Mouse (Mus musculus) liver, embryonic 14.5 days (tissue): ENCODE measurements around the gene Gnptab. TPM values are rescaled to one million over a fixed set of nuclear protein-coding genes. Genes with fewer than 3 reads are reported as not detected.

Experiments used
- ATAC-seq: fragments of 200-750 bp; cut with Nextera tagmentation; 2 replicates; pipeline ENCODE4 v1.8.0; 2017; ENCODE audit warnings: moderate number of reproducible peaks, mild to moderate bottlenecking, moderate library complexity; ENCODE audit not compliant: insufficient read depth
- DNase-seq, 3 experiments: peaks; one replicate each; pipeline ENCODE4 v3.0.0-alpha.2; 2012 to 2013; ENCODE audit warnings: low read depth in 3 of 3, low spot score in 3 of 3
- H3K27ac ChIP-seq: fragments of 300-500 bp; sonication (generic); 2 replicates; pipeline ENCODE4 v1.5.1; 2014; ENCODE audit warnings: moderate library complexity, mild to moderate bottlenecking, control low read depth, inconsistent platforms
- H3K27me3 ChIP-seq: fragments of 300-500 bp; sonication (generic); 2 replicates; pipeline ENCODE4 v1.6.1; 2014; ENCODE audit warnings: mild to moderate bottlenecking, low read length, moderate library complexity; ENCODE audit not compliant: control insufficient read depth, insufficient read depth
- H3K36me3 ChIP-seq: fragments of 300-500 bp; sonication (generic); replicated peaks from 2 replicates; pipeline ENCODE4 v1.6.1; 2014; ENCODE audit warnings: low read depth; ENCODE audit not compliant: control insufficient read depth, insufficient read depth
- H3K4me1 ChIP-seq, 2 experiments: fragments of 200-500 bp in 1 of 2; fragments of 300-500 bp in 1 of 2; sonication (generic) in 1 of 2; replicated peaks; 2 replicates each; pipeline ENCODE4 v1.6.1; 2012 to 2014; ENCODE audit warnings: antibody characterized with exemption in 1 of 2, inconsistent platforms in 1 of 2, low read length in 1 of 2; ENCODE audit not compliant: control insufficient read depth in 2 of 2, insufficient read depth in 2 of 2
- H3K4me2 ChIP-seq: fragments of 300-500 bp; sonication (generic); 2 replicates; pipeline ENCODE4 v1.6.1; 2014; ENCODE audit warnings: low read depth, mild to moderate bottlenecking, control low read depth, moderate library complexity
- H3K4me3 ChIP-seq, 2 experiments: fragments of 200-500 bp in 1 of 2; fragments of 300-500 bp in 1 of 2; sonication (generic) in 1 of 2; 2 replicates each; pipeline ENCODE4 v1.5.1; 2012 to 2014; ENCODE audit warnings: low read depth in 2 of 2, low read length in 2 of 2, mild to moderate bottlenecking in 2 of 2, control low read depth in 1 of 2, inconsistent platforms in 1 of 2, moderate library complexity in 1 of 2; ENCODE audit not compliant: insufficient read depth in 1 of 2
- H3K9ac ChIP-seq: fragments of 300-500 bp; sonication (generic); replicated peaks from 2 replicates; pipeline ENCODE4 v1.6.1; 2014; ENCODE audit warnings: mild to moderate bottlenecking, control low read depth, moderate library complexity
- H3K9me3 ChIP-seq: fragments of 300-500 bp; sonication (generic); 2 replicates; pipeline ENCODE4 v1.6.1; 2016; ENCODE audit warnings: low read length, mixed read lengths; ENCODE audit not compliant: control insufficient read depth
- CTCF ChIP-seq: IDR thresholded peaks from 2 replicates; pipeline ENCODE4 v1.5.1; 2016; ENCODE audit warnings: antibody characterized with exemption, low read depth, control low read depth
- EP300 ChIP-seq: IDR thresholded peaks from 2 replicates; pipeline ENCODE4 v1.6.1; 2016; ENCODE audit warnings: antibody characterized with exemption, low read depth
- WGBS: fragments of 180-500 bp; shearing (Covaris S2); extraction: QIAGEN DNeasy Blood & Tissue Kit; methylation state at CpG from one replicate; pipeline ENCODE4 v1.1.7; 2014; ENCODE audit not compliant: insufficient replicate concordance; 5-methylcytosine and 5-hydroxymethylcytosine counted together
- polyA plus RNA-seq, 2 experiments: library from polyadenylated mRNA; depleted of rRNA in 1 of 2; stranded (reverse) in 1 of 2; unstranded in 1 of 2; fragments of >200 nt; fragmentation: Nextera tagmentation in 1 of 2; extraction: Ambion mirVana in 1 of 2; gene quantifications; 2 replicates each; pipeline versions ENCODE4 v1.2.1 to v1.2.3; 2012 to 2014

The Gnptab gene
- polyA plus RNA-seq, 2 experiments: 2.3 to 4.9 TPM

DNA sequence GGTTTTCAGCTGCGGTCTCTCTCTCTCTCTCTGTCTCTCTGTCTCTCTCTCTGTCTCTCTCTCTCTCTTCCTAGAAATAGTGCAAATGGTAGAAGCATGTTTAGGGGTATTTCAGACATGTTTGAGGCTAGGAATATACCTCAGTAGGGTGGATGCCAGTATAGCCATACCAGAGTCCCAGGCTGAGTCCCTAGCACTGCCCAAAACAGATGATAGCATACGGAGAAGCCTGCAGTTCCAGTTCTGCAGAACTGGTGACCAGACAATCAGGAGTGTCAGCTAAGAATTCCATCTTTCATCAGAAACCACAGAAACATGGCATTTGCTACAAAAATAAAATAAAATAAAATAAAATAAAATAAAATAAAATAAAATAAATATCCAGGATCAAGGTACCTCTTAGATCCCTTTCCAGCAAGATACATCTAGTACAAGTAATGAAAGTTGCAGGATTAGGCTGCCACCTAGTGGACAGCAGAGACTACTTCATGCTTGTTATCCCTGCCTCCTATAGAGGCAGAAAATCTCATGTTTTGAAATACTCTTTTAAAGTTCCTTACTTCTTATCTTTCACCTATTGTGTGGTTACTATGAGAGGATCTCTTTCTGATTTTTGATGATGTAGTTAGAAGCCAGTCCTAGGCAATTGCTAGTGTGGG is 47.4 kb downstream of the Gnptab start:
- Histone ChIP-seq H3K27me3 (no peaks in the 10 kb centered on the region), H3K4me2 (no peak overlapping the region), H3K27ac (no peak overlapping the region), H3K4me3 (no peak overlapping the region), H3K9ac (no peak overlapping the region), H3K4me1 (no peaks in the 10 kb centered on the region), H3K9me3 (no peaks in the 10 kb centered on the region), H3K36me3 (no peaks in the 10 kb centered on the region; the same call in none of the 2 replicates)
- TF ChIP-seq EP300 (no peak), CTCF (peak; percentile 67)
- peak; percentile 30 to 42 (median 40) for DNase-seq
- 84% methylated on average over 2 of the region's 2 CpGs for WGBS
- peak; percentile 45; the same call in 1 of the 2 replicates for ATAC-seq

DNA sequence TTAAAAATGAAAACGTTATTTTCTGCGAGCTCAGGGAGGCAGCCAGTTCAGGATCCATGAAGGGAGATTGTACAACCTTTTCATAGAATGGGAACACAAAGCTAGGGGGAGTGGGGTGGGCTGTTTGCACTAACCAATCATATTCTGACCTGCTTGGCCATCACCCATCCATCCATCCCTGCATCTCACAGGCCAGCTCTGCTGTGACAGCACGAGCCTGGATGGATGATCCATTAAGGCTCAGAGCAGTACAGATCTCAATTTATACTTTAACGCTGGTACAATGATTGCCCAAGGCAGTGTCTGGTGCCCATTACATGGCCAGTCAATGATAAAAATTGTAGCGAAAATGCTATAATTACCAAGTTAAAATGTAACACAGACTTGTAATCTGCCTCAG is 48.0 kb downstream of the Gnptab start:
- Histone ChIP-seq H3K27me3 (no peaks in the 10 kb centered on the region), H3K4me1 (no peaks in the 10 kb centered on the region), H3K27ac (no peak overlapping the region), H3K9me3 (no peaks in the 10 kb centered on the region), H3K4me3 (no peak overlapping the region), H3K9ac (no peak overlapping the region), H3K4me2 (no peak overlapping the region), H3K36me3 (no peaks in the 10 kb centered on the region; the same call in none of the 2 replicates)
- DNase-seq (no peak), ATAC-seq (no peak)
- WGBS: 56% methylated on average over 5 of the region's 5 CpGs
- TF ChIP-seq CTCF (no peak), EP300 (no peak)

DNA sequence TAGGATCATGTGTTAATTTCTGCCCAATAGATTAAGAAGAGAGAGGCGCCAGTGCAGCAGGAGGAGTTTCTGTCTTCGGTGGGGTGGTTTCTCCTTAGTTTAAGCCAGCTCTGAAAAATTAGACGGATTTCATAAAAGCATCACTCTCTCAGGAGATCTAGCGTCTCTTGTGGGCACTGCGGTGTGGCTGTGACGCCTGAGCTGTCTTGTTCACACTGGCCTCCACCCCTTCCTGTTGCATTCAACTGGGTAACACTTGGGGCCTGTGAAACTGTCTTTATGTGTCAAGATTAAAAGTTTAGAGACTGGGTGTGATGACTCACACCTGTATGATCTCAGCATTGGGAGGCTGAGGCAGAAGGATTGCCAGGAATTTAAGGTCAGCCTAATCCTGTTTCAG is 49.1 kb downstream of the Gnptab start:
- no peak overlapping the region for H3K9ac ChIP-seq
- no peak overlapping the region for H3K4me2 ChIP-seq
- H3K27me3 ChIP-seq: no peaks in the 10 kb centered on the region
- no peaks in the 10 kb centered on the region; the same call in 1 of the 2 replicates for H3K36me3 ChIP-seq
- WGBS: 75% methylated on average over 6 of the region's 6 CpGs
- no peaks in the 10 kb centered on the region for H3K4me1 ChIP-seq
- H3K9me3 ChIP-seq: no peaks in the 10 kb centered on the region
- H3K27ac ChIP-seq: no peak overlapping the region
- ATAC-seq (no peak), DNase-seq (no peak)
- no peak overlapping the region for H3K4me3 ChIP-seq
- TF ChIP-seq CTCF (no peak), EP300 (no peak)

DNA sequence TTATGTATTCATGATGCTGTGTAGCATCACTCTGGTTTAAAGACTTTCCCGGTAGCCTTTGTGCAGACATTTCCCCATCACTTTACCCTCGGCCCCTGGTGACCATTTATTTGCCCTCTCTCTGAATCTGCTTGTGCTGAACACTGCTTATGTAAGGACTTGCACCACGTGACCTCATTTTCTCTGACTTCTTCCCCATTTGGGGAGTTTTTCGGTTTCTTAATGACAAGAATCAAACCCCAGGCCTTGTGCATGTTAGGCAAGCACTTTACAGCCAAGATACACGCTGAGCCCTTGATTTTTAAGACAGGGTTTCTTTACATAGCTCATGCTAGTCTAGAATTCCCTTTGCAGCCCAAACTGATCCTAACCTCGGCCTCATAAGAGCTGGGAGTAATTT is 62.3 kb downstream of the Gnptab start:
- Histone ChIP-seq H3K27me3 (no peaks in the 10 kb centered on the region), H3K4me3 (no peak overlapping the region), H3K36me3 (no peaks in the 10 kb centered on the region), H3K9me3 (no peaks in the 10 kb centered on the region), H3K9ac (no peak overlapping the region), H3K4me1 (no peaks in the 10 kb centered on the region), H3K4me2 (no peak overlapping the region), H3K27ac (no peak overlapping the region)
- no peak for TF ChIP-seq CTCF
- TF ChIP-seq EP300: no peak
- DNase-seq: no peak
- ATAC-seq: no peak
- WGBS: 63% methylated on average over 6 of the region's 6 CpGs

DNA sequence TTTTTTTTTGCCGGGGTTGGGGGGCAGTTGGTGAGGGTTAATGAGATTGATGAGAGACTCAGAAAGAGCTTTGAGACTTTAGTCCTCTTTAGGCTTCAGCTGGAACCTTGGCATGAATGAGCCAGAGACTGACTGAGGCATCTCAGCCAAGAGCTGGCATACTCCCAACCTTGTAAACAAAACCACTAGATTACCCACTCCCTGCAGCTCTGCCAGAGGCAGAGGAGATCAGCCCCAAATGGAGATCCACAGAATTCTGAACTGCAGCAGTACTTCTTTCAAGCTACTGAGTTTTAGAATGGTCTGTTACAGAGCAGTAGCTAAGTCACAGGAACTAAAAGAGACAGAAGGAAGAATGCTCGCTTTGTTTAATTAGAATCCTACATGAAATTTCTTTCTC is 72.3 kb downstream of the Gnptab start:
- ATAC-seq (no peak), DNase-seq (no peak)
- H3K27ac ChIP-seq: no peak overlapping the region
- no peaks in the 10 kb centered on the region for H3K4me1 ChIP-seq
- WGBS: 65% methylated on average over 2 of the region's 2 CpGs
- H3K36me3 ChIP-seq: no peaks in the 10 kb centered on the region
- H3K27me3 ChIP-seq: no peaks in the 10 kb centered on the region
- H3K9me3 ChIP-seq: no peaks in the 10 kb centered on the region
- no peak overlapping the region for H3K9ac ChIP-seq
- H3K4me2 ChIP-seq: no peak overlapping the region
- TF ChIP-seq EP300 (no peak), CTCF (no peak)
- no peak overlapping the region for H3K4me3 ChIP-seq
